Mouse (Mus musculus) gastrocnemius, adult 8-10 months (tissue): Measurements from ENCODE around the gene Zfp444. TPM values are rescaled to one million over a fixed set of nuclear protein-coding genes. Genes with fewer than 3 reads are reported as not detected.

Experiments used
- DNase-seq, 2 experiments: peaks; one replicate each; pipeline ENCODE4 v3.0.0; 2022; ENCODE audit warnings: low spot score in 2 of 2
- total RNA-seq, 4 experiments: library from RNA; stranded (reverse); gene quantifications; 2 replicates each; pipeline ENCODE4 v1.2.4; 2022

Zfp444 gene
- 1 to 10 TPM; 5.5 to 8.7 (median 7.4) TPM for total RNA-seq

DNA sequence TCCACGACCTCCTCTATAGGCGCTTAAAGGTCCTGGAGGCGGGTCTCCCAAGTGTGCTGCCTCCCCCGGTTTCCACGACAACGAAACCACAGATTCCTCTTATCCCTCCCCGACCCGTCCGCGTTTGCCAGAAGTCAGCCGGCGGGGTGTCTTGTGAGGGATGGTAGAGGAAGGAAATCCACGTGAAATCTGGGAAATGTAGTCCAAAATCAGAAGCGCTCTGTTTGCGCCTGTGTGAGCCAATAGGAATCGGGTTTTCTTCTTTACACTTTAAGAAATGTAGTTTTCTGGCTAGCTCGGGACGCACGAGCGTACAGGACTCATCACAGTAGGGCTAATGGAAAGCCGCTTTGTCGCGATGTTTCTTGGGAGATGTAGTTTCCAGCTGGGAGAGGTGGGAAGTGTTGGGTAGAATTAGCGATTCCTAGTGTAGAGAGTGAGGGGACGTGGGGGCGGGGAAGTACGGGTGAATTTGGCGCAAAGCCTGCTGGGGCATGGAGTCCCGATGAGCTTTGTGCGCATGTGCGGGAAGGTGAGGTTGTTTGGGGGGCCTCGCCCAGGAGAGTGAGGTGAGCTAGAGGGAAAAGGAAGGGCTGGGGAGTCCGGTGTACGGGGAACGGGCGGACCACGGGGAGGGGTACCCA is at the start of gene Zfp444:
Gene Zfp444 (plus strand): TSS at position 221 of the 644 bp plus-strand sequence.
- peak; percentile 90 to 92 for DNase-seq

- DNase-seq, result peak; percentile 61 to 67
Observed at GRCm38 (mm10) chr7:6126690-6127448, 45.2 kb upstream of the Zfp444 start.

DNA sequence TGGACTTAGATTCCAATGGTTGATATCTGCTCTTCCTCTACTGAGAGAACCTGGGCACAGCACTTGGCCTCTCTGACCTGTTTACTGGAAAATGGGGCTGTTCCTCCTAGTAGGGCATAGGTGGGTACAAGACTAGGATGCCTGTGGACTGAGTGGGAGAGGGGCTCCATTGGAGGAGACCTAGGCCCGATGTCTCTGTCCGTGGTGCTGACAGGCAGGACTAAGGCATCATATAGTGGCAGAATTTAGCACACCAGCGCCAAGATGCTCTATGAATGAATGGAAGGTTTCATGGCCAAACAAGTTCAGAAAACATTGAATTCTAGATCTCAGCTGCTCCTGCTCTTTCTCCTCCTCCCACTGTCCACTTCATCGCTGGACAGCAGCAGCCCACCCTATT is 41.7 kb upstream of the Zfp444 start:
- DNase-seq, result no peak

- no peak for DNase-seq
Observed at GRCm38 (mm10) chr7:6132646-6133045, 39.4 kb upstream of the Zfp444 start.

DNA sequence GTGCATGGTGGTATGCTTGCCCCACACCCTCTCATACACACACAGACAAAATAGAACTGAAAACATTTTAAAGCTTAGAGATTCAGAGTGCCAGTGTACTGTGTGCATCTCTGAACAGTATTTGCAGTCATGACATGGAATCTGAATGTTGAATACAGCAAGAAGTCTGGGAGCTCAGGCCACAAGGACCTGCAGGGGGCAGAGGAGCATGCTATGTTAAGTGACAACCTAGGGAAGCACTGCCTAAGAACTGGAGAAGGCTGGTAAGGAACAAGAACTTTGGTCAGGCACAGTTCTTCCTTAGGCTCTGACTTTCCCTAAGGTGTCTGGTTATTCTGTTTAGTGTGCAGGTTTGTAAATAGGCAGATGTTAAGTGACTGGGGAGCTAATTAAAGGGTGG is 35.5 kb upstream of the Zfp444 start:
- no peak for DNase-seq

DNA sequence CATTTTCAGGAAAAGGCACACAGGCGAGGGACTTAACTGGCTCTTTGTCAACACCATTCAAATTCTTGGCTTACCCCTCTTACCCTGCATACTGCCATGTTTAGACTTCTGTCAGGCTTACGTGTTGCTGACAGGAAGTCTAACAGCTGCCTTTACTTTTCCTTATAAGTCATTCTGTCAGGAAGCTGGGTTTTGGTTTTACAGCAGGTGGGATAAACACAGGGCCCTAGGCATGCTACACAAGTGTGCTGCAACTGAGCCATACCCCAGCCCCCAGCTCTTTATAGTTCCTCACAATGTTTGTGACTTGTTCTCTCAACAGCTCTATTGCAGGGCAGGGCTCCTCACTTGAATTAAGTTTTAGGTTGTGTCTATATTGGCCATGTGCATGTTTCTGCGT is 32.7 kb upstream of the Zfp444 start:
- no peak for DNase-seq

DNA sequence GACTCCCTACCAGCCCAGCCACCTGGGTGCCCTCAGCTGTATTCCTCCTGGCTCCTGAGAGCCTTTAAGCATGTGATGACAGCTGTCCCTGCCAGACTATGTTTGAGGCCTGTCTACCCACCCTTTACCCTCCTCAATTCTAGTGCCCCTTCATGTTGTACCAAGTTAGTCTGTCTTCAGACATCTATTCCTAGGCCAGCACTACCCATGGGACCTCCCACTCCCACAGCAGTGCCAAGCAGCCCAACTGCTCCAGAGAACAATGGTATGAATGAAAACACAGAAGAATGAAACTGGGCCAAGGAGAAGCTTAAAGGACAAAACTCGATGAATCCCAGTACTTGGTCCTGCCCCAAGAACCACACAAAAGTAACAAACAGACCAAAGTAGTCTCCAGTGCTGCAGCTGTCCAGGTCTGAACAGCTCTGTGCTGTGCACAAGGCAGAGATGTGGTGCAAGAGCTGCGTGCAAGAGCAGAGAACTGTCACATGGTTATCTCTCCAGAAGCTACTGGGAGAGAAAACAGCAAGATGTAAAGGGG is 28.0 kb upstream of the Zfp444 start:
- DNase-seq, result no peak

GRCm38 (mm10) chr7:6145423-6146188 is 26.4 kb upstream of the Zfp444 start:
- DNase-seq, result no peak

- no peak for DNase-seq
Observed at GRCm38 (mm10) chr7:6146194-6146981, 25.6 kb upstream of the Zfp444 start.

DNA sequence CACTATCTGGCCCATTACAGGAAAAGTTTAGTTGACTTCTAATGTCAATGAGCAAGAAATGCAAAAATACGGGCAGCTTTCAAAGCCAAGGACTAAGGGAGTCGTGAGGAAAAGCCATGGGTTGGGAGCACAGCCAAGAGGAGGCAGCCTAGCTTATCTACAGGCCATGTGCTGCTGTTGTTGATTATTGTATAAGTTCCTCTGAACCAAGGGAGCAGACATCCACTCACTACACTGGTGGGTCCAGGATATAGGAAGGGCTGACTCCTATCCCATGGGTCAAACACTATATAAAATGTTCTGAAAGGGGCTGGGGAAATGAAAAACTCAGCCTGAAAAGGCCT is 25.1 kb upstream of the Zfp444 start:
- no peak for DNase-seq

DNA sequence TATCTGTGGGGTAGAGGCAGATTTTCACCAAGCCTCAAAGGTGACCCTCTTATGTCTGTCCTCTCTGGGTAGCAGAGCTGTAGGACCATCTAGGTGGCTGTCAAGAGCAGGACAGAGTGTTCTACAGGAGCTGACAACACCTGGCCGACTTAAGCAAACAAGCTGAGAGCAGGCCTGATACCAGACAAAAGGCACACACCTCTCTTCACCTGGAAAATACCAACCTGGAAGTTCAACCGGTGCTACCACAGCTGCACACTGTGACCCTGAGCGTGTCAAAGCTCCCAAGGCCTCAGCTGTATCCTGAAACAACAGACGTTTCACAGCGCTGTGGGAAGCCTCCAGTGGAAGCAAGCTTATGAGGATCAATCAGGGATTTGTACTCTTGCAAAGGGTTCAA is 24.3 kb upstream of the Zfp444 start:
- DNase-seq, result no peak

- no peak for DNase-seq
Observed at GRCm38 (mm10) chr7:6151266-6151665, 20.8 kb upstream of the Zfp444 start.

DNA sequence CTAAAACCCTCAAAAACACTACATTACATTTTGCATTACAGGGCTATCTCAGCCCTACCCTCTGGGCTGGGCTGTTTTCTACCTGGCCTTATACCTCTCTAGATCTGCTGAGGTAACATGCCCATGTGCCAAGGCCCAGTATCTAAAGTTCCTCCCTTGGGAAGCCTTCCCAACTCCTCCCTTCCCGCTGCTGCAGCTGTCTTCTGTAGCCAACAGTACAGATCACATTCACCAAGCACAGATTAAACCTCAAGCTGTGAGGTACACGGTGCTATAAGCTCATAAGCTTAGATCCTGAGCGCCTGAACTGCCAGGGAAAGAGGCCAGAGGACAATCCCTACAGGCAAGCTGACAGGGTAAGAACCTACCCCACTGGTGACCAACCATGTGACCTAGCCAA is 20.0 kb upstream of the Zfp444 start:
- peak; percentile 44 to 46 for DNase-seq

GRCm38 (mm10) chr7:6153131-6153530 is 18.9 kb upstream of the Zfp444 start:
- no peak for DNase-seq

DNA sequence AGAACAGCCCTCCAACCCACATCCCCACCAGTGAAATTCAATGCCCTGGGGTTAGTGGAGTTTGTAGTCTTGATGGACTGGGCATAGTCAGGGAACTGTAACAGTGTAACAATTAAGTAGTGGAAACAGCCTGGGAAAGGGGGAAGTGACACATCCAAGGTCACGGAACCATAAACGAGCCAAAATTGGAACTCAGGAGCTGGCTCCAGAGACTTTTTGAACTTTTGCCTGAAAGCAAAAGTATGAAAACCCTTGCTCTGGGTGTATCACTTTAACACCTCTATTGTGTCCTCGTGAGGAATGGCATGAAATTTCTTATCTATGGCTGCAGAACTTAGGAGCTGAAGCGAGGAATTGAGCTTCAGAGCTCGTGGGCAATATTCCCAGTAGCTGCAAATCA is 17.9 kb upstream of the Zfp444 start:
- no peak for DNase-seq

- DNase-seq, result peak; percentile 61 to 77
Observed at GRCm38 (mm10) chr7:6155031-6155872, 16.8 kb upstream of the Zfp444 start.

DNA sequence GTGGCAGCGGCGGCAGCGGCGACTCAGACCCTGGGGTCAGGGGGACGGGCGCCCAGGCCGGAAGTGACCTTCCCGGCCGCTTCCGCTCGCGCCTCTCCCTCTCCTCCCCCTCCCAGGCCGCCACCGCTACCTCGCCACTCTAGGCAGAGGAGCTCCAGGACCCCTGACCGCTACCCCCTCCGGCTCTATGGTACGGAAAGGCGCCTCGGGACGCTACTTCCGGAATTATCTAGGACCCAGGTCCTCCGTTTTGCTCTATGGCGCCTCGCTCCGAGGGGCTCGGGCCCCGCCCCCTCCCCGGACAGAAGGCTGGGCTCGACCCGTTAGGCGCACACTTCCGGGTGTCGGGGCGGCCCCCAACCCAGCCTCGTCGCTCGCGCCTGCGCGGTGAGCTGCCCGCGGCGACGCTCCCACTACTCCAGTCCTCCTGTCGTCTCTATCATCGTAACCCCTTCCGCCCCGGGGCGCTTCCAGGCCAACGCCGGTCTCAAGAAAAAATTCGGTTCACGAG is 16.1 kb upstream of the Zfp444 start, which contains the start of gene Zfp787:
Gene Zfp787 (minus strand): TSS at position 97 of the 511 bp plus-strand sequence.
- peak; percentile 95 to 96 for DNase-seq

DNA sequence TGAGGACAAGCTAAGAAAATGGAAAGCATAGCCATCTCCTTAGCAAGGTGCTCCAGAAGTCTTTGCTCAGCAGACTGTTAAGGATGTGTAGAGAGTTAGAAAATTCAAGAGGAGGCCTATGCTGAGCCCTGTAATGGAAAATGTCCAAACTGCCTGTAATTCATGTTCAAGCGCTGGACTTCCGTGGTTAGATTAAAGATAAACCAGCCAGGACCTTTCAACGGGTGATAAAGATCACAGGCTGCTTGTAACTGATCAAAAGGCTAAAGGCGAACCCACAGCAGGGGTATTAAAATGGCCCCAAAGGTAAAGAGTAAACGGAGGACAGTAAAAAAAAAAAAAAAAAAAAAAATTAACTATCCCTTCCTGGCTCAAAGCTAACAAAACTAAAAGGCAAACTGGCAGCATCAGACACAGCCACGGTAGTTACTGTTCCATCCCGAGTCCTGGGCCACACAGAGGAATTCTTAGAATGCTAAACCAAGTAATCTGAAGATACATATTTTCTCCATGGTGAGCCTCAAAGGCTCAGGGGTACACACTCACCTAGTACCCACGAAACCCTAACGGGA is 15.0 kb upstream of the Zfp444 start:
- DNase-seq, result no peak

- DNase-seq, result no peak
Observed at GRCm38 (mm10) chr7:6157479-6157878, 14.5 kb upstream of the Zfp444 start.

DNA sequence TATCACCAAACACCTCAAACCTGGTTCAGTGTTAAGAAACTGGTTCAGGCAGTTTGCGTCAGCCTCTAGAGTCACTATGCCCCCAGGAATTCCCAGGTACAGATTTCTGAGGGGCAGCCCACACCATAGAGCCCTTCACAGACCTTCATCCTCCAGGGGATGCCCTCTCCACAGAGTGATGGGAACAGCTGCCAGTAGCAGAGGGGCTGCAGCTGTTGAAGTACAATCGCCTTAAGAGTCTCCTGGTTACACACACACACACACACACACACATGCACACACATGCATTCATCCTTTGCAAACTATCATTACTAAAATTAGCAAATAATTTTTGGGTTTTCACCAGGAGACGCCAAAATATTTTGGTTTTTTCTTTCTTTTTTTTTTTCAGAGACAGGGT is 12.4 kb upstream of the Zfp444 start:
- DNase-seq, result no peak
